Mouse (Mus musculus): ENCODE data around the gene Ecm1.

Gene Ecm1

DNA sequence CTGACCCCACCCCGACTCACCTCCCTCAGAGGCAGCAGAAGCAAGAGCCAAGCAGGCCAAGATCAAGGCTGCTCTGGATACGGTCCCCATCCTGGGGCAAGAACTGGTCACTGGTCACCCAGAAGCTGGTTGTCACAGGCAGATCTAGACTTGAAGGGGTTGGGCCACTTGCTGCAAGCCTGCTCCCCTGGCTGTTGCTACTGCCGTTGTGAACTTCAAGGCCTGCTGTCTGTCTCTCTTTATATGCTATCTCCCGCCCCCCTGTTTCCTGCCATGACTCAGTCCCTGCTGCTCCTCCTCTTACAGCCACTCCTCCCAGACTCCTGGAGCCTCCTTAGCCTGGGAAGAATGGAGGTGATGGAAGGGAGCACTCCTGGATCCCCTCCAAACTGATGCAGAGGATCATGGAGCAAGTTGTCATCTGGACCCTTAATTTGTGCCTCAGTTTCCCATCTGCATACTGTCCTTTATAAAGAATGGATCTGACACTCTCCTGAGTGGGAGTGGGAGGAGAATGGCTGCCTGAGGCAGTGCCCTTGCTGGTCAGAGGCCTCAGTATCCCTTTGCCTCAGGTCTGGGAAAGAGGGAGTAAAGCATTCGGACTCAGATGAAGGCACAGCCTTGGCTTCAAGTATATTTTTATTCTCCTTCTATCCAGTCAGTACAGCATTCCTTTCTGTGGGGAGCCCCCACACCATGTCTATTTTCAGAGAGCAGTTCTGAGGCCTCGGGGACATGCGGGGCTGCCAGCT is at the start of gene Ecm1:
Gene Ecm1 (minus strand): TSS at position 217 of the 752 bp plus-strand sequence.
- no peak for DNase-seq (ENCODE audit: low read depth, low spot score)
- H3K27me3 ChIP-seq (ENCODE audit: control insufficient read depth, insufficient read depth, low read length, poor library complexity, severe bottlenecking), result no peaks in the 10 kb centered on the region
- peaks cover 12% of the 10 kb centered on the region; the same call in 1 of the 2 replicates for H3K36me3 ChIP-seq (ENCODE audit: control insufficient read depth, insufficient read depth, low read length, poor library complexity, severe bottlenecking)

DNA sequence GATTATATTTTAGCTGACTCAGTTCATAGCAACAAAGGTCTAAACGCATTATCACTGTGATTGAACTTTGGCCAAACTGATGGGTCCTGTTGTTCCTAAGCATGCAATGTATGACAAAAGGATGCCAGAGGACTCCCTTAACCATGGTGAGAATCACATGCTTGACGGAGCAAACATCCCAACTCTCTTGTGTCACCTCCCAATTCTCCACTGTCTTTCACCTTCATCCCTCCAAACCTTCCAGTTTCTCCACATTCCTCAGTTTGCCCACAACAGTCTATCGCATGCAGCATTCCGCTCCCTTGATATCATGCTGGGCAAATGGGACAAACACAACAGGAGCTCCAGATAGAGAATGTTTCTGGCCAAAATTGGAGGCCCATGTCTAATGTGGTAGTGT is 46.1 kb upstream of the Ecm1 start:
- H3K27me3 ChIP-seq (ENCODE audit: control insufficient read depth, insufficient read depth, low read length, poor library complexity, severe bottlenecking), result no peaks in the 10 kb centered on the region

DNA sequence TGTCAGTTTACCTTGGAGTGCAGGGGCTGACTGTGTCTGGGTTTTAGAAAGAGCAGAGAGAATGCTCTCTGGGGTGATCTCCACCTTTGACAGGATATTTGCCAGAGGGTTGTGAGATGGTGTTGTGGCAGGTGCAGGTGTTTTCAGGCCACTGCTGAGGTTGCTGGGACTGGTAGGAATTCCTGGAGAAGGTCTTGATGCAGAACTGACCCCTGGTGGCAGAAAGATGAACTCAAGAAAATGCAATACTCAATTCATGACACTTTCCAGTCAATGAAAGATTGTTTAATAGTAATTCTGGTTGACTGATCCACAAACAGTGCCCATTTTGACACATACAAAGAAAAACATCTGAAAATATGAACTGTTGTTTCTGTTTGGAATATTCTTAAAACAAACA is 32.6 kb upstream of the Ecm1 start:
- Histone ChIP-seq H3K36me3 (ENCODE audit: control insufficient read depth, insufficient read depth, low read length, poor library complexity, severe bottlenecking) (peaks cover 19% of the 10 kb centered on the region), H3K27me3 (ENCODE audit: control insufficient read depth, insufficient read depth, low read length, poor library complexity, severe bottlenecking) (no peaks in the 10 kb centered on the region)
- peak; percentile 57 for DNase-seq (ENCODE audit: low read depth, low spot score)

More for the DNA sequence above, 46.1 kb upstream of the Ecm1 start:
- no peak for DNase-seq (ENCODE audit: low read depth, low spot score)
- peaks cover 15% of the 10 kb centered on the region; the same call in 1 of the 2 replicates for H3K36me3 ChIP-seq (ENCODE audit: control insufficient read depth, insufficient read depth, low read length, poor library complexity, severe bottlenecking)

DNA sequence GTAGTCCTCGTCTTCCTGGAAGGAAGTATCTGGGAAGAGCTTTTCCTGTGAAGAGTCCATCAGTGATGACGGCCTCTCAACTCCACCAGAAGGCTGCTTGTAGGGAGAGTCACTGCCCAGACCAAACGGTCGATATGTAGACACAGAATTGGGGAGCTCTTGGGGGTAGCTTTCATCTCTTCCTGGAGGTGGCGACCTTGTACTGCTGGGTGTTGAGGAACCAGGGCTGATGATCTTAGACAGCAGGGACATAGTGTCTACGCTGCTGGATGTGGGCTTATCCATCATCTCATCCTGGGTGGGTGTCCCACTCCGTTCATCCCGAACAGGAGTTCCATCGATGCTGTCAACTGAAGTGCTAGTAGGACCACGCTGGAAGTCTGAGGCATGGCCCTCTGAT is 26.2 kb upstream of the Ecm1 start:
- H3K36me3 ChIP-seq (ENCODE audit: control insufficient read depth, insufficient read depth, low read length, poor library complexity, severe bottlenecking), result peaks cover 26% of the 10 kb centered on the region
- DNase-seq (ENCODE audit: low read depth, low spot score), result peak; percentile 14
- no peaks in the 10 kb centered on the region for H3K27me3 ChIP-seq (ENCODE audit: control insufficient read depth, insufficient read depth, low read length, poor library complexity, severe bottlenecking)

DNA sequence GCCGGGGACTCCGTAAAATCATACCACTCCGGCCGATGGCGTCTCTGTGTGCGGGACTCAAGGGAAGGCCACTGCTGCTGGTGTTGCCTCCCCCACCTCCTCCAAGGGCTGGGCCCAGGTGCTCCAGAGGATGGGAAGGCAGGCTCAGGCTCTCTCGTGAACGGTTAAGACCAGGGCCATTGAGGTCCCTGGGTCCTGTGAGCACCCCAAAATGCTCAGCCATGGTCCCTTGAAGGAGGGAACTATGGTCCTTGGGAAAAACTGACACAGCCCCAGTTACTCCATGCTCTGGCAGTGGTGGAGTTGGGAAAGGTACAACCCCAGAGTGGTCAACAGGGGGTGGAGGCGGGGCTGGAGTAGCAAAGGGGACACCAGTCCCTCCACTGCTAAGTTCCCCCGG is 24.4 kb upstream of the Ecm1 start:
- no peaks in the 10 kb centered on the region for H3K27me3 ChIP-seq (ENCODE audit: control insufficient read depth, insufficient read depth, low read length, poor library complexity, severe bottlenecking)
- peaks cover 20% of the 10 kb centered on the region; the same call in 1 of the 2 replicates for H3K36me3 ChIP-seq (ENCODE audit: control insufficient read depth, insufficient read depth, low read length, poor library complexity, severe bottlenecking)
- no peak for DNase-seq (ENCODE audit: low read depth, low spot score)

DNA sequence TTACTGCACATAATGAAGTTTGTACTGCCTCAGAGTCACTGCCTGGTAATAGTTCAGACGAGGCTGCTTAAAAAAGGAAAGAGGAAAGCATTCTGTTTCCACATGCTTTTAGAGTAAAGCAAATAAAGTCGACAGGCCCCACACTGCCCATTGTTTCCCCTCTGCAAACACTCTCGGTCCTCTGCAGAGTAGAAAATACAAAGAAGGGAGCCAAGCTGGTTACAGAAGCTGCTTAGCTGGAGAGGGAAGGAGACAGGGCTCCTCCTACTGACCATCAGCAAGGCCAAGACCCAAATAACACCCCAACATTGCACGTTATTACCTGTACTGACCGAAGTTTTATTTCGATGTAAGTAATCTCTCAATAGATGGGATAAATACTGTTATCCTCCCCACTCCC is 23.6 kb upstream of the Ecm1 start:
- Histone ChIP-seq H3K36me3 (ENCODE audit: control insufficient read depth, insufficient read depth, low read length, poor library complexity, severe bottlenecking) (peaks cover 20% of the 10 kb centered on the region; the same call in 1 of the 2 replicates), H3K27me3 (ENCODE audit: control insufficient read depth, insufficient read depth, low read length, poor library complexity, severe bottlenecking) (no peaks in the 10 kb centered on the region)
- DNase-seq (ENCODE audit: low read depth, low spot score), result no peak

DNA sequence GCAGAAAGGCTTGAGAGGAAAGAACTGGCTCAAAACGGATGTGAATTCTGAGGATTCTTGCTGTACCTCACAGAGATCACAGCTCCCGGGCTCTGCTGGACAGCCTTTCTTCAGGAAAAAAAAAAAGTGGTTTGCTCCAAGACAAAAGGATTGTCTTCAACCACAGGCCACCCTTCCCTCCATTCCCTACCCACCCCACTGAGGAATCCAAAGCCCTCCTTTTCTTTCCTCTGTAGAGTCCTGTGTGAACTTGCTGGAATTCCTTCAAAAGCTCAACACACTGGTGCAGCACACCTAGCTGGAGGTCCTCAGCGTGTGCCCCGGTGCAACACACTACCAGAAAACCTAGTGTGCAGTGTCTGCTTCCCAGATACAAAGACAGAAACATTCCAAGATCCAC is 22.4 kb upstream of the Ecm1 start:
- Histone ChIP-seq H3K27me3 (ENCODE audit: control insufficient read depth, insufficient read depth, low read length, poor library complexity, severe bottlenecking) (no peaks in the 10 kb centered on the region), H3K36me3 (ENCODE audit: control insufficient read depth, insufficient read depth, low read length, poor library complexity, severe bottlenecking) (peaks cover 20% of the 10 kb centered on the region; the same call in 1 of the 2 replicates)
- no peak for DNase-seq (ENCODE audit: low read depth, low spot score)

DNA sequence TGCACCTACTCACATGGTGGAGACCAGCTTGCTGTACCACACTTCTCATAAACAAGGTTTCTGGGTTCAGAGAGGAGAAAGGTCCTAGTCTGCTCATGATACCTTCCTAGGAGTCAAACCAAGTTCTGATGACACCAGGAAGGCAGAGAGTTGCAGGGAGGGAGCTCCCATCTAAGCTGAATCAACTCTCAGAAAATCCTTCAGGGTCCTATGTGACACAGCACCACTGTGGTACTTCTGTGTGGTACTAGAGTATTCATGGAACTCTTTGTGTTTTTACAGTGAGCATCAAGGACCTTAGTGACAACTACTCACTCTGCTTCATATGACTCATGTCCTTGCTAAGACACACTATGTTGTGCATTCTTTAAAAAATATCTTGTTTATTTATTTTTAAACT is 21.3 kb upstream of the Ecm1 start:
- Histone ChIP-seq H3K27me3 (ENCODE audit: control insufficient read depth, insufficient read depth, low read length, poor library complexity, severe bottlenecking) (no peaks in the 10 kb centered on the region), H3K36me3 (ENCODE audit: control insufficient read depth, insufficient read depth, low read length, poor library complexity, severe bottlenecking) (peaks cover 18% of the 10 kb centered on the region; the same call in 1 of the 2 replicates)
- no peak for DNase-seq (ENCODE audit: low read depth, low spot score)

DNA sequence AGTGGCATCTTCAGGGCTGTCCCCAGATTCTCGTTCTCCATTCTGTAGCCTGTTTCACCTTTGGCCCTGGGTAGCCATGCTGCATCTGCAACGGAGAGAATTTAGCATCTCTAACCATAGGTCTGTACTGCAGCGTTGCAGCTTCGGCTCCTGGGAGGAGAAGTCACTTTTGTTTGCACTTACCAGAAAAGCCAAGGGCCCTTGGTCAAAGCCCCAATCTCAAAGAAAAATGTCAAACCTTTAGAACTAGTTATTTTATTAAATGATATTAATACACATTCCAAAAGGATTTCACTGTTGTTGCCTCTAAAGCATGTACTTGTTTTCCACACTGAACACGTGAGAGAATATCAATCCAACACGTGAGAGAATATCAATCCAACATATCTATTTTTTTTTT is 20.7 kb upstream of the Ecm1 start, which contains the start of gene Tars2:
Gene Tars2 (minus strand): TSS at position 101 of the 400 bp plus-strand sequence.
- DNase-seq (ENCODE audit: low read depth, low spot score), result no peak
- H3K27me3 ChIP-seq (ENCODE audit: control insufficient read depth, insufficient read depth, low read length, poor library complexity, severe bottlenecking), result no peaks in the 10 kb centered on the region

DNA sequence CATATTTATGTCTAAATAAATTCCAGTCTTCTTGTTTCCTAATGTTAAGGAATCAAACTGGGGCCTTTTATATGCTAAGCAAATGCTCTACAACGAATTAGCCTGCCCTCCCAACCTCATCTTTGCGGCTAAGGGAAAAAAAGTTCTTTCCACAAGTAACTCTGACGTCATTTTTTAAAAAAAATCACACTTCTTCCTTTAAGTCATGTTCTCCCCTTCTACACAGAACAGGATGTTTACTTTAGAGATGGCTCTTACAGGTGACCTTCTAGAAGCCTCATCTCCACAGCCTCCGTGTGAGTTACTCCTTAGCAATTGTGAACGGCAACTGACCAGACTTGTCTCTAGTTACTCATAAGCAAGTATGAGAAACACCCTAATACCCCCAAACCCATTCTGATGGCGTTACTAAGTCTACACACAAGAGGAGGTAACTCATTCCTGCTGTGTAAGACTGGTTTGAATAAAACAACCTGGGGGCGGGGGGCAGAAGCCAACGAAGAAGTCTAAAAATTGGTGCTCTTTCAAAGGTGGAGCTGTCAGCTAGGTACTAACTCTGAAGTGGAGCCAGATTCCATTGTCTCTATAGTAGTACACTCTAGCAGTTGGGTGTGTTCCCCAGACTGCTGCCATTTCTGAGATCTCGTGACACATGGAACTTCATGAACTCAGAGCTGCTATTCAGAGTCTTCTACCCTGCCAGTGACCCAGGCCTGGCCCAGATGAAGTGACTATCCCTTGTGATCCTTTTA is 19.3 kb upstream of the Ecm1 start:
- peak; percentile 55 for DNase-seq (ENCODE audit: low read depth, low spot score)
- Histone ChIP-seq H3K27me3 (ENCODE audit: control insufficient read depth, insufficient read depth, low read length, poor library complexity, severe bottlenecking) (no peaks in the 10 kb centered on the region), H3K36me3 (ENCODE audit: control insufficient read depth, insufficient read depth, low read length, poor library complexity, severe bottlenecking) (peaks cover 5% of the 10 kb centered on the region; the same call in 1 of the 2 replicates)

More for the DNA sequence above, 20.7 kb upstream of the Ecm1 start, which contains the start of gene Tars2:
- H3K36me3 ChIP-seq (ENCODE audit: control insufficient read depth, insufficient read depth, low read length, poor library complexity, severe bottlenecking), result peaks cover 16% of the 10 kb centered on the region; the same call in 1 of the 2 replicates

DNA sequence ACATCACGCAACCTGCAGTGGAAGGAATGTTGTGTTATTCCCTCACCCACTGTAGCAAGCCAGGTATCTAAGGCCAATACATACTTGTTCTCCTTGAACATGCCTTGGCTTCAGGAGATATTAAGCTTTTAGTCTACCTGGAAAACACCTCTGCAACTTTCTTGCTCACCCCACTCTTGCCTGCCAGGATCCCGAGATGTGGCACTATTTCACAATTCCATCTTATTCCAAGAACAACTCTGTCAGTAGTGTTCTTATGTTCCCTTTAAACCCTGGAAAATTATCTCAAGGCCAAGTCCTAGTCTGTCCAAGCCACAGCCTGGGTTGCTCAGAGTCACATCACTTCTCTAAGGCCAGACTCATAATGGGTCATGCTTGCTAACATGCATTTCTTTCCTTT is 17.4 kb upstream of the Ecm1 start:
- H3K27me3 ChIP-seq (ENCODE audit: control insufficient read depth, insufficient read depth, low read length, poor library complexity, severe bottlenecking), result no peaks in the 10 kb centered on the region
- H3K36me3 ChIP-seq (ENCODE audit: control insufficient read depth, insufficient read depth, low read length, poor library complexity, severe bottlenecking), result no peaks in the 10 kb centered on the region
- DNase-seq (ENCODE audit: low read depth, low spot score), result no peak

DNA sequence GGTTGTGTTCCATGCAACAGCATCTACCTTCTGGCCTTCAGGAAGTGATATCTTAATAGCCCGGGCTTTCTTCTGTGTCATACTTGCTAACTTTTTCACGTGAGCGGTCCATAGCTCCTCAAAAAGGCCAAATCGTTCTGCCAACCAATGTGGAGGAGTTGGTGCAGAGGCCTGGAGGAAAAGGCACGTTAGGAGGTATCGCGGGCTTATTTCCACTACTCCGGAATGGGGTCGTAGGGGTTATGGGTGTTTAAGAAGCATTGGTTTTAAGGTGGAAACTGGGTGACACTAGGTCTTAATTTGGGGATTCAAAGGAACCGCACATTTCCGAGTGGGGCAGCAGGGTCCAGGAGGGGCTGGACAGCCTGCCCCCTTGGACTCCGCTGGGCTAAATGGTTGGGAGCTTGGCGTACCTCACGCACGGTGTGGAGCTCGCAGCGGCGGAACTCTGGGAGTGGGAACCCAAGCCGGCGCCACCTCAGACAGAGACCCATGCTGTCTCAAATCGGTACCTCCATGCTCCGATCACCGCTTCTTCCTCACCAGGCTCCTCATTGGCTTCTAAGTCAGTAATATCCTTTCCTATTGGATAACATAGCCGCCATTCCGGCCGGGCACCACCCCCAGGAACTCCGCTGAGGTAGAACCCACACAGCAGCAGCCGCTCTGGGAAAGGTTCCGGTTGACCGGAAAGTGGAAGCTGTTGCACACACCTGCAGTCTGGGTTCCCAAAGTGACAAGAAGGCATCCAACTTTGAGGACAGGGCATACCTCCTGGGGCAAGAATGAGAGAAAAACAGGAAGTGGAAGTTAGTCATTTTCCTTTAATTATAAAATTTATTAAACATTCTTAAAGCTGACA is 15.2 kb upstream of the Ecm1 start:
- Histone ChIP-seq H3K36me3 (ENCODE audit: control insufficient read depth, insufficient read depth, low read length, poor library complexity, severe bottlenecking) (peaks cover 7% of the 10 kb centered on the region), H3K27me3 (ENCODE audit: control insufficient read depth, insufficient read depth, low read length, poor library complexity, severe bottlenecking) (no peaks in the 10 kb centered on the region)
- DNase-seq (ENCODE audit: low read depth, low spot score), result peak; percentile 87

DNA sequence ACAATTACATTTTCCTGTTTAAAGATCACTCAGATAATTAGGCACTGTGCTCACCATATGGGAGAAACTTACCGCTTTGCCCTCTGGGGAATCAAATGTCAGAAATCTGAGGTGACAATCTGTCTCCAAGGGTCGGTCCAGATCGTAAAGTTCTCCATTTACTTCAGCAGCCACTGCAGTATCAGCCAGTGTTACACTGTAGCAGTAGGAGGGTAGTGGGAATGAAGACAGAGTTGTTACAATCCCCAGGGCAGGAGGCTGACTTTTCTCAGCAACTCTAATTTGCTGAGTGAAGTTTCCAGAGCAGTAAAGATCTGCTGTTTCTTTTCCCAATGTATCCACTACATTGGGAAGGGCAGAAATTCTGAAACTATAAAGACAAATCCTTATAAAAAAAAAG is 13.6 kb upstream of the Ecm1 start:
- peaks cover 7% of the 10 kb centered on the region for H3K36me3 ChIP-seq (ENCODE audit: control insufficient read depth, insufficient read depth, low read length, poor library complexity, severe bottlenecking)
- H3K27me3 ChIP-seq (ENCODE audit: control insufficient read depth, insufficient read depth, low read length, poor library complexity, severe bottlenecking), result no peaks in the 10 kb centered on the region
- DNase-seq (ENCODE audit: low read depth, low spot score), result no peak

DNA sequence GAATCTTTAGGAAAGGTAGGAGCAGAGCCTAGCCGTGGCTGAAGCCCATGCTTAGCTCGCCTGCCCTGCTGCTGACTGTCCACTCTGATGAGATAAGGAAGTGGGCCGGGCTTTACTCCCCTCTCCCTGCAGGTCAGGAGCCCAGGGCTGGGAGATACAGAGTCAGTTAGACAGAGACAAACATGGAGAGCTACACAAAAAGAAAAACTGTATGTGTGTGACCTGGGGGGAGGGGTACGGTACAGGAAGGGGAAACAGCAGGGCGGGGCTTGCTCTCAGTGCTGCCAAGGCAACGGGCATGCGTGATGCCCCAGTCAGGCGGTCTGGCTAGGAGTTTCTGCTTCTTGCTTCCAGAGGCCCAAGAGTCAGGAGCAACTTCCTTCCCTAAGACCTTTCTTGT is 1.0 kb upstream of the Ecm1 start:
- Histone ChIP-seq H3K36me3 (ENCODE audit: control insufficient read depth, insufficient read depth, low read length, poor library complexity, severe bottlenecking) (peaks cover 14% of the 10 kb centered on the region), H3K27me3 (ENCODE audit: control insufficient read depth, insufficient read depth, low read length, poor library complexity, severe bottlenecking) (no peaks in the 10 kb centered on the region)
- no peak for DNase-seq (ENCODE audit: low read depth, low spot score)

Measured in splenic B cell, adult 2 months (primary cell).